Mouse (Mus musculus) heart, adult 9 months (tissue): ENCODE measurements around the gene Dntt.

Experiments
- DNase-seq, 2 experiments: peaks; one replicate each; pipeline ENCODE4 v3.0.0; 2022; ENCODE audit warnings: low spot score in 2 of 2

The Dntt gene

DNA sequence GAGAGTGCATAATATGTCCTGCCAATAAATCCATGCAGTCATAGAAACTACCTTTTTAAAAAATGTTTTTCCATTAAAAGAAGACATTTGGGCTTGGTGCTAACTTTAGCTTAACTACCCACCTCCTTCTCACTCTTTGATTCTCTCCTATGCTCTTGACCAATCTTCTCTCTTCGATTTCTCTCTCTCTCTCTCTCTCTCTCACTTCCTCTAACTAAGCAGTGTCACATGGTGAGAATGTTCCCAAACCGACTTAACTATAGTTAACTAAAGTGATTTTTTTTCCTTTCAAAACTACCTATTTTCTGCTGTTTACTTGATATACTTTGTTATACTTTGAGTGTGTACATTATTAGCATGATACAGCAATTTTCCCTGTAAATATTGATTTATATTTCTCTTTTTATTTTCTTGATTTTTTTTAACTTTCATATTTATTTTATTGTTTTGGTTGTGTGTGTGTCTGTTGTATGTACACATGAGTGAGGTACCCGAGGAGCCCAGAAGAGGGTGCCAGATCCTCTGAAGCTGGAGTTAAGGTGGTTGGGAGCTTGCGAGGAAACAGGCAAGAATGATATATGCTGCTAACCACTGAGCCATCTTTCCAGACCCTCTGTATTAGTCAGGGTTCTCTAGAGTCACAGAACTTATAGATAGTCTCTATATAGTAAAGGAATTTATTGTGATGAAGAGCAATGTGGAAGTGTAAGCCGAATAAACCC, 20.2 kb upstream of the Dntt start:
- no peak for DNase-seq

DNA sequence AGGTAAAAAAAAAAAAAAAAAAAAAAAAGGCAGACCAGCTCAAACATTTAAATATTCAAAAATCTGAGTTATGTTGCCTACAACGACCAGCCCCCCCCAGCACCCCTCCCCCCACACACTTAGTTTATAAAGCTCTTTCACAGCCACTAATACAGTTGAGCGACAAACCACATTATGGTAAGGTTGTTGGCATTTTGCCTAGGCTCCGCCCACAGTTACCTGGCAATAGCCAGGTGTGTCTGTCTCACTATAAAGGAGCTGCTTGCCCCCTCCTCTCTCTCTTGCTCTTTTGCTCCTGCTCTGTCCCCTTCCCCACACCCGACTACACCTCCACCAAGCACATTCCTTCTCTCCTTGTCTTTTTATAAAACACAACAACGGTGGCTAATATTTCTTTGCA, 17.4 kb upstream of the Dntt start:
- no peak for DNase-seq

DNA sequence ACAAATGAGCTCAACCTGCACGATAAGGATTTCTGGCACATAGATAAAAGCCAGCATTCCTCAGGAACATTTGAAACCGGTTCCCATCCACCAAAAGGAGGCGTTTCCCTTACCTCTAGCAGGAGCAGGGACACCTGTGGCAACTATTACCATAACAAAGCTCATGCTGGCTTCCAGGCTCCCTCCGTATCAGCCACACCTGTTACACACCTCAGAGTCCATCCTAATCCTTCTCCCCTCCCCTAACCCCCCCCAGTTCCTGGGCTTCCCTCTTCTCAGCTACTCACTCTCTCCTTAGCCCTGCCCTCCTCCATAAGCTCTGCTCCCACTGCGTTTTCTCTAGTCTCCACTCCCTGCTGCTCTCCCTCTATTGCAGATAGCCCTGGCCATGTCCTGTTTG, 15.5 kb upstream of the Dntt start:
- no peak for DNase-seq

DNA sequence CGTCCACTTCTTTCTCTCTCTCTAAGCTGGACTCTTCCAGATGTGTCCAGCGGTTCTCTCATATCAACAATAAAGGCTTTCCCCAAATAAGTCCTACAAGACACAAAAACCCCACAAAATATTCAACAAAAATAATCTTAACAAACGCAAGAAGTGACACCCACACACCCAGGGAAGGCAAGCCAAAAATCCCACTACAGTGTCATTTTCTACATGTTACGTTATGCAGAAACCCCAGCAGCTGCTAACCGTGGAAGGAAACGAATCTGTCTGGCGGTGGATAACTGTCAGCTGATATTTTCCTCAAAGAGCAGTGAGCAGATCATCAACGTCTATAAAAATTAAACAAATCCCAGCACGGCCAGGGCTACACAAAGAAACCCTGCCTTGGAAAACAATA, 15.1 kb upstream of the Dntt start:
- DNase-seq: peak in 1 of 2 experiments; percentile 16

DNA sequence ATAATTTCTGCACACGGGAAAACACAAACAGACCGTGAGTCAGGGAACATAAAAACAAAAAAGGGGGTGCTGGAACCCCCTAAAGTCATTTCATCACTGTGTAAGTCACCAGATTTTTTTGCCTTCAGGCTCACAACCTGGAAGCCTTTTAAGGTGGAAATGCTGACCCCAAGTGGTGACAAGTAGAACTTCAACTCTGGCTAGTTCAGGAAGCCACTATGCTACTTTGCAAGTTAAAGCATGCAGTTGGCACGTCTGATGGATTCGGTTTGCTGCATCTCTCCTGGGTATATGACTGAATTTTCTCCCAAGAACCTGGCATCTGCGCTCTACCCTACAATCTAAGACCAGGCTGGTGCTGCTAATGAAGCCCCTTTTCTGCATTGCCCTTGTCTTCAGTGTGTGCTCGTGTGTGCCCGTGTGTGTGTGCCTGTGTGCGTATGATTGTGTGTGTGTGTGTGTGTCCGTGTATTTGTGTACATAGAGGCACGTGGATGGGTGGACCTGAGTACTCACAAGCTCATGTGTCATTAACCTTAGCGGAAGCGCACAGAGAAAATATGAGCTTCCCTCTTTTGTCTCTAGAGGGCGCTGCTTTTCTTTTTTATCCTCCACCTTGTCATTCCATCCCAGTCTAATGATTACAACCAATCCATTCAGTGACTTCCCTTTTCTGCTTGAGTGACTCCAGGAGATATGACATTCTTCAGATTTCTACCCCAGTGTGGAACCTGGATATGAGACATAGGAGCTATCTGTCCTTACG, 12.9 kb upstream of the Dntt start:
- peak; percentile 24 to 48 for DNase-seq

DNA sequence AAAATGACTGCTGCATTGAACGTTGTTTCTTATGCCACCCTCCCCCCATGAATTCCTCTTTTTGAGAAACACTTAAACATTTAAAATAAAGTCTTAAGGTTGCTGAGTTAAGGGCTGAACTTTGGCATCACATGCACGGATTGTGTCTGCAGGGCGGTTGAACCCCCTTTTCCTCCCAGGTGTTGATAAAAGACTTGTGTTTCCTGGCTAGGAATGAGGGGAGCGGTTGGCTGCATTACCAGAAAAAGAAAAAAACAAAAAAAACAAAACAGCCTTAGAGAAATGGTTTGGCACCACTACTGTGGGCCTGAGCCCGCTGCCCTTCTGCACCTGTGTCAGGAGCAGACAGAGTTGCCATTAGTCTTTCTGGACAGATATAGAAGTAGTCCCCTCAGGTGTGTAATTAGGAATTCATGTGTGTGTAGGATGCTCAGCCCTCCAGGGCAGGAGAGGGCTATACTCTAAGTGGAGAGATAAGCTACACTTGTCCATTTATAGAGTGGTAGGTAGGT, 9.9 kb upstream of the Dntt start:
- DNase-seq: no peak

DNA sequence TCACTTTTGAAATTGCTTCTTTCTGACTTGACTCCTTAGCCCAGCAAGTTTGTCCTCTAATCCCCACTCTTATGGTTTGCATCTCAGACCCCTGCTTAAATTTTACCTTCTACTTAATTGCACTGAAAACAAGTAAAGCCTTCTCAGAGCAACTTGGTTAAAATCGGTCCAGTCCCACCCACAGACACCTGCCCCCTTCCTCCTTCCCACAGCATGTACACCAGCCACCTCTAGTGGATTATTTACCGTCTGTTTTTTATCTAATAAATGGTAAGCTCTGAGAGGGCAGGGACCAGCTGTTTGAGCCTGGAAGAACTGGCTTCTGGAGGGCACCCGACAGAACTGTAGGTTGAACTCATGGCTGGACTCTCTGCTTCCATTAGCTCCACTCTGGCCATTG, 8.5 kb upstream of the Dntt start:
- no peak for DNase-seq

DNA sequence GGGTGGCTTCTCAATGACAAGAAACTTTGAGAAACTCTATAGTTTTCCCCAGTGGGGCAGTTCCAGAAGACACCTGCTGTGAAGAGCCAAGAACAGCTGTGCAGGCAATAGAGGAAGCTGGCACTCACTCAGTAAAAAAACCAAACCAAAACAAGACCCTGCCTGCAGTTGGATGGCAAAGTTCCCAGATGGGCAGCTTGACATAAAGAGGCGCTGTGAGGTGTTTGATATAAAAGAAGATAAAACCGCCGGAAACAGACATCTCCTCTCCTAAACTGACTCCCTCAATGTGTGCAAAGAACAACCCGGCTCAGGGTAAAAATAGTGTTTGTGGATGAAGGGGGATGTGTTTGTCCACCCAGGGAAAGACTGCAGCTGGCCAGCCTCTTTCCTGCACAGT, 6.8 kb upstream of the Dntt start:
- DNase-seq: no peak

DNA sequence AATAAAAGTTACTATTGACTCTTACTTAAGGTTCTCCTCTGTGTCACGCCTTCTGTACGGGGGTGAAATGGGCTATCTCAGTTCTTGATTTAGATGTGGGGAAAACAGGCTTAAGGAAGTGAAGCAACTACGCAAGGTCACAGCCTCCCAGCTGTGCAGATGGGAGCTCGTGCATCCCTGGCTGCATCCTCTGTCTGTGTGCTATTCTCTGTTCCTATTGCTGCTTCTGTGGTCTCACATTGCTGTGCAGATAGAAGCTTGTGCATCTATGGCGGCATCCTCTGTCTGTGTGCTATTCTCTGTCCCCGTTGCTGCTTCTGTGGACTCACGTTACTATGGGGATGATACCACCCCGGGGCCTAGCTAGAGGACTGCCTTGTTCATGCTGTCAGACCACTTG, 2.5 kb upstream of the Dntt start:
- no peak for DNase-seq

DNA sequence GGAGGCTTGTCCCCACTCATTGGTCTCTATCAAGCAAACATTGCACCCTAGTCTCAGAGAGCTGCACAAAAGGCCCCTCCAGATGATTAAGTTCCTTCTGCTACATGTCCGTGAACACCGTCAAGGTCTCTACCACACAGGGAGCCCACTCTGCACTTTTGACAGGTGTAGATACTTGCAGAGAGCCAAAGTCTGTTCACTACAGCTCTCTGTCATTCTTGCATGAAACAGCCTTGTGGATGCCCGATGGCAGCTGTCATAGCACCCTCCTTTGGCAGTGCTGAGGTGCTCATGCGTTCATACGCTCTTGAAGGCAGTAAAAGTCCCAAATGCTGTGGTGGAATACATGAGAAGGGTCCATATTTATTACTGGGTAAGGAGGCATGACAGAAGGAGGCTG, 2.1 kb upstream of the Dntt start:
- no peak for DNase-seq

DNA sequence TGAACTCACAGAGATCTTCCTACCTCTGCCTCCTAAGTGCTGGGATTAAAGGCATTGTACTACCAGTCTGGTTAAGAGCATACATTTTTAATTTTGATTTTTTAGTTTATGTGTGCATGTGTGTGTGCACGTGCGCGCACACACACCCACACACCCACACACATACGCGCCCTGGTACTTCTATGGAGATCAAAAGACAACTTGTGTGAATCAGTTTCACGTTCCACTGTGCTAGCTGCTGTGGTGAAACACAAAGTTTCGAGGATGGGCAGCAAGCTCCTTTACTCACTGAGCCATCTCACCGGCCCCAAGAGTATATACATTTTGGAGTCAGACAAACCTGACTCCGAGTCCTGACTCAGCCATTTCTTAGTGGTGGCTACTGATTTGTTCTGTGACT, 1.5 kb upstream of the Dntt start:
- no peak for DNase-seq

DNA sequence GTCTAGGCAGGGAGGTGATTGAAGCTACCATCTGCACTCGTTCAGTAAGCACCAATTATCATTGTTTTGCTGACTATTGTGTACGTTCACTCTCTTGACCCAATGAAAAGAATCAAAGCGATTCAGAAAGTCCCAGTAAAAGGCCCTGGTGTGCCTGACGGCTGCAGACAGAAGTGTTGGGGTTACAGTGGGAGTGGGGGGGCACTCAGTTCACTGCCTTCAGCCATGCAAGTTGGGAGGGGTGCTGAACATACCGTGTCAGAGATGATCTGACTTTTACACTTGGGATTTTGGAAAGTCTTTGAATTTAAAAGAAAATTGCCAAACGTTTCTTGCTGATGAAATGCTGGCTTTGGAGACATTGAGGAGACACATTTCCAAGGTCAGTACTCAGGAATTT, 1.1 kb downstream of the Dntt start:
- no peak for DNase-seq

DNA sequence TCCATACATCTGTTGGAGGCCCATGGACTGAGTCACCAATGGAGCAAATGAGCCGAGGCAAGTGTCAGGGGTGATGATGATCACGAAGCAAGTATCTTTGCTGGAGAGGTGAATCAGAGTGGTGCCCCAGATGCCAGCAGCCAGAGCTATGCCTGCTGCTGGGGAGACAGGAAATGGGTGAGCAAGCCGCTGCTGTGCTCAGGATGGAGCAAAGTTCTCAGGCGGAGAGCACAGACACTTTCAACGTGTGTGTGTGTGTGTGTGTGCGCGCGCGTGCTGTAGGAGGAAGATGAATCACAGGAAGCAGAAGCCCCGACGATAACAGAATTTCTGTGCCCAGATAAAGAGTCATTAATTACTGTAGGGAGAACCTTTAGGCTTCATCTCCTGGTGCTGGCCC, 1.9 kb downstream of the Dntt start:
- no peak for DNase-seq

DNA sequence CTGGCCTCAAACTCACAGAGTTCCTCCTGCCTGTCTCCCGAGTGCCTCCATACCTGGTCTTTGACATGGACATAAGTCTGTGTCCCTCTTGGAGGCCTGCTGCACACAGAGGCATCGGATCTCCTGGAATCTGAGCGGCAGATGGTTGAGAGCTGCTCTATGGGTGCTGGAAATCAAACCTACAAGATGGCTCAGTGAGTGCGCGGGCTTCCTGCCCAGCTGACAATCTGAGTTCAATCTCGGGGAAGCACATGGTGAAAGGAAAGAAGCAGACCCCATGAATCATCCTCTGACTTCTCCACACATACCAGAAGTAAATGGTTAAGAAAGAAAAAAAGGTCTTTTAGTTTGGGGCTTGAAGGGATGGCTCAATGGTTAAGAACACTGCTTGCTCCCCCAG, 2.8 kb downstream of the Dntt start:
- DNase-seq: no peak

DNA sequence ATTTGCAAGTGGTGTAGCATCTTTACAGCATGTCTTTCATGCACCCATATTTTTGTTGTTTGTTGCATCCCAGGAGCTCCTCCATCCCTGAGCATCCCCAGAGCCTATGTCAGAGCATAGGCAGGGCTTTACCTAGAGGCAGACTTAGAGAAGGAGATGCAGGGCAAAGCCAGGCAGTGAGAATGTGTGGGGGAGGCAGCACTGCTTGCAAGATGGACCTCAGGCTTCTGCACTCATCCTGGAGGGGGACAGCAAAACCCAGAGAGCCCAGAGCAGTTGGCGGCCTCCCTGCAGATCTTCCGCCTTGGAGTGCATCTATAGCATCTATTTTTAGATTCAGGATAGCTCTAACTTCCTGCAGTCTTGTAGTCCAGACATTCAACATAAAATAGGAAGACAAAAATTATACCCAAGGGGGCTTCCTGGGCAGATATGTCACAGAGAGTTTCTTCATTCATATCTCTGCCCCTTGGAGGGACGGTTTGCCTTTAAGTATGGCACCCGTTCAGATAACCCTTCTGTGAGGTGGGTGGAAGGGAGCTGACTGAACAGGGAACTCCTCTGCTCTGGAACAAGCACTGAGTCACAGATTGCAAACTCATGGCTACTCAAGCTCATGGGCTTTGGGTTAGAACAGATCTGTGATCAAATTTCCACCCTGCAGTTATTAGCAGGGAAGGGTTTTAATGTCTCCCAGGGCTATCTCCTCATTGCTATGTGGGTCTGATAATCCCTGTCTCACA, 6.9 kb downstream of the Dntt start:
- DNase-seq: no peak

DNA sequence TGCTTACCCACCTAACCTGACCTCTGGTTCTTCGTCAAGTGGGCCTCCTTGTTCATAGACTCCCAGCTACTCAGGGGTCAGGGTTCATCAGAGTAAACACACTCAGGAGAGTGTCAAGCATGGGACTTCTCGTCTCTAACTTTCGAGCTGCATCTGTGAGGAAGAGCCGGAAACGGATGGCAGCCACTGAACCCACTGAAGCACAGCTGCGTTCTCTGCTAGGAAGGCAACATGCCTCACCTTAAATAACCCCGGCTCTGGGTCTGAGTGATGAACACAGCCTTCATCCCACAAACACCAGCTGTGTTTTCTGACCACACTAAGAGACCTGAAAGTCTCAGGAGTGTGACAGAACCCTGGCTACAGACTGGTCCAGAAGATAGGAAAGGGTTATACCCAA, 10.0 kb downstream of the Dntt start:
- no peak for DNase-seq

DNA sequence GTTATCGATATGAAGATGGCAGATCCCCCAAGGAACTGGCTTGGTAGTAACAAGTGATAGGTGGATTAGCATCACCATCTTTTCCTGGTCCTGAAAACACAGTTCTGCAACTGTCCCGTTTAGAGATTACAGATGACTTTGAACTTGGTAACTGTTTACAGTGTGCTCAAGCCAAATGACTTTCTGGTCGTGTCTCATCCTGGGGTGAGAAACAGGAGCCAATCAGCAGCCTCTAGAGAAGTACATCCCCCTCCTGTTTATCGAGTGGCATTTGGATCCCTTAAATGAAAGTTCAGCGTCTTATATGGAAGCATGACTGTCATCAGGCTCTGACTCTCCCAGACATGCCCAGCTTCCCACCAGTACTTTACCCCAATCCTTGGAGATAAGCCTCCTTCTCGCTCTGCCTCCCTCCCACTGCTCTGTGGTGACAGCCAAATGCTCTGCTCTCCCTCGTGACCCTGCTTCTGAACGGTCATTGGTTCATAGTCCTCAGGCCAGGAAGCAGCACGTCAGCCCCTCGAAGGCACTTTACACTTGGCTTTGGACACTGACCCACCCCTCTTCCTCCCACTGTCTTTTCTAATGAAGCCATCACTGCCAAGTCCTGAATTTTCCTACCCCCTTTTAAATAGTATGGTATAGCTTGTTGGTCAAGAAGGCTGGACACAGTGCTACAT, 16.2 kb downstream of the Dntt start:
- no peak for DNase-seq

DNA sequence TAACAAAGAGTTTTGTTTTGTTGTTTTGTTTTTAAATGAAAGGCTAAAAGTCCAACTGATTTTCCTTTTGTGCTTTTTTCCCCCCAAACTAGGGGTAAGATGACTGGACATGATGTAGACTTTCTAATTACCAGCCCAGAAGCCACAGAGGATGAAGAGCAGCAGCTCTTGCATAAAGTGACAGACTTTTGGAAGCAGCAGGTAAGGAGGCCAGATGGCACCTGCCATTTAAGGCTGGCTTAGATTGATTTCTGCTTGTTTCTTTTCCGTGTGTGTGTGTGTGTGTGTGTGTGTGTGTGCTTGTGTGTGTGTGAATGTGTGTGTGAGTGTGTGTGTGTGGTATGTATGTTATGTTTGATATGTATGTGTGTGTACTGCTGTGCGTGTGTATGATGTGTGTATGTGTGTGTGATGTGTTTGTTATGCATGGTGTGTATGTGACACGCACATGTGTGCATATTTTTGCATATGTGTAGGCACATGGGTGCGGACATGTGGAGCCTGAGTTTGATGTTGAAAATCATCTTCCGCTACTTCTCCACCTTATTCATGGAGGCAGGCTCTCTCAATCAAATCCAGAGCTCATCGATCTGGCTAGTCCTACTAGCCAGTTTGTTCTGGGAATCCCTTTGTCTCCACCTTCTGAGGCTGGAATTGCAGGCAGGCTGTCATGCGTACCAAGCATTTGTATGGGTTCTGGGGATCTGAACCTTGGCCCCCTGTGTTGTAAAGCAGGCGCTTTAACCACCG, 18.5 kb downstream of the Dntt start:
- no peak for DNase-seq

DNA sequence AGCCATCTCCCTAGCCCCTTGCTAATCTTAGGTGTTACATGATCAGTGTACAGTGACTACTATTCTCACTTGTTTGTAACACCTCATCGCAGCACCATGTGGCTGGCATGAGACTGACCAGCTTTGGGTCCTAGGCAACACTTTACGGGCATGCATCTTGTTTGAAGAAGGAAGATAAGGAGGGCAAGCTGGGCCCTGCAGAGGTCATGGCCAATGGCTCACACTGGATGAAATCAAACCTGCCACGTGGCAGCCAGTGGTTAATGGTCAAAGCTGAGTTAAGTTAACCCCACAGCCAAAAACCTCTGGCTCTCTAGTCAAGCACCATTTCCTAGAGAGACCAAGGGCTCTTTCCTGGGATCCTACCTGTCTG, 19.1 kb downstream of the Dntt start:
- DNase-seq: no peak

DNA sequence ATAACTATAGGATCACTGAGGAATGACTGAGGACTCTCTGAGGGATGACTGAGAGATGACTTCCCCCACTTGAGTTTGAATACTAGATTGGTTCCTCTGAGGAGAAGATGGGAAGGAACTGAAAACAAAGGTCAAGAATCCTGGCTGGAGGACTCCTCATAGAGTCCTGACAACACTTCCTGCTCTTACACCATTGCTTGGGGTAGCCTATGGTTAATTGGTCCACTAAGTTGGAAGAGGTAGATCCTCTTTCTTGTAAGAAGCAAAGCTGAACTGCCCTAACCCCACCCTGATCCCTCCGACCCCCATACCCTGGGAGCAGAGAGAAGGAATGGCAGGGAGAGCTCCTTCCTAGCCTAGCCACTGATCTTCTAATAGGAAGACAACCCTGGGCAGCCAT, 22.6 kb downstream of the Dntt start:
- DNase-seq: no peak

DNA sequence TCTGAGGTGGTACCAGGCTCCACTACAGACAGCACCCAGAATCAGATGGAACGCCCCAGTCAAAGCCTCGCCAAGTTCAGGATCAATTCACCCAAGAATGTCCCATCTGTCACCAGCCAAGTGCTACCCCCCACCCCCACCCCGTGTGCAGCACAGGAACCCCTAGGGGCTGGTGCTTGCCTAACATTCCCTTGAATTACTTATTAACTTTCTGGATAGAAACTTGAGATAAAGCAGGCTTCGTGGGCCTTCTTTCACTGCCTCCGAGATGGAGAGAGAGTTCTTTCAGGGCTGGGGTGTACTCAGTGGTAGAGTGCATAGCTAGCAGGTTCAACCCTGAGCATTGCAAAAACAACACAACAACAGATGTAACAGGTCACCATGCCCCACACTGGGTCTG, 23.2 kb downstream of the Dntt start:
- no peak for DNase-seq

DNA sequence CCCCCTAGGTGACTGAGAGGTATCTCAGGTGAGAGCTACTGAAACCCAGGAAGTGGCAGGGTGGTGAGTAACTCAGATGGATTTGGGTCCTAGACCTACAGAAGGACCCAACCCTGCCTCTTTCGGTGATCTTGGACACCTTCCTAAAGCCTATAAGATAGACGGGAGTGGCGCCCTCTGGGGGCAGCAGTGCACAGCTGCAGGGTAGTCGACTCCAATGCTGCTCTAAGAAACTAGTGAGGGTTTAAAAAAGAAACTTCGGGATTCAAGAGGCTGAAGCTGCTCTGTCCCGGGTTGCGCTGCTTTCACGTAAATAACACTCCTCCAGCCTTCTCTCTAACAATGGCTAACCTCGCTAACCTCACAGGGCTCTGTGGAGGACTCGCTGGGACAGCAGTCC, 24.5 kb downstream of the Dntt start:
- no peak for DNase-seq
